Mouse (Mus musculus): ENCODE results near the gene Osbpl10.
"Not testable (repeated sequence)": the region's sequence is repeated elsewhere in the genome, so short reads cannot be mapped to it uniquely, and the experiment has no call there.

Osbpl10 gene

DNA sequence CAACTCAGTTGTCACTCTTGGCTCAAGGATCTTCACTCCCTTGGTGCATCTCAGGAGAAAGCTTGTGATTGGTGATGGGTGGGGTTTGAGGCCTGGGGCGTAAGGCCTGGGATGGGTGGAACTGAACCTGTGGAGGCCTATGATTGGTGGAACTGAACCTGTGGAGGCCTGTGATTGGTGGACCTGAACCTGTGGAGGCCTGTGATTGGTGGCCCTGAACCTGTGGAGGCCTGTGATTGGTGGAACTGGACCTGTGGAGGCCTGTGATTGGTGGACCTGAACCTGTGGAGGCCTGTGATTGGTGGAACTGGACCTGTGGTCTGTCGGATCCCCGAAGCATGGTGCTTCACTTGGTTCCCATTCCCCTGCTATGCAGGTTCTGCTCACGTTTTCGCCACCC lies 7.4 kb downstream of the Osbpl10 start:
- DNase-seq: no peak

DNA sequence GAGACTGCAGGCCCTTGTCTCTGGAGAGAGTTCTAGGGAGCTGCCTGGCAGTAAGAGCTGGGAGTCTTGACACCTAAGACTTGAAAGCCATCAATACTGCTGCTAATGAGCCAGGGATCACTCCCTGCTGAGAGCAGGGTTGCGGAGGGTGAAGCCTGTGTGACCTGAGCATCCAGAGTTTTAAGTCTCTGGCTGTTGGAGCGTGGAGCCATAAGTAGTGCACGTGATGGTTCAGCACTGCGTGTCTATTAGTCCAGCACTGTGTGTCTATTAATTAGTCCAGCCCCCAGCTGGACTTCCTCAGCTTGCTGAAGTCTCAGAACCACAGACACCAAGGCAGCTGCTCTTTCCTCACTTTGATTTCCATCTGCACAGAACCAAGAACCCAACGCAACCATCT lies 8.0 kb downstream of the Osbpl10 start:
- DNase-seq: no peak

DNA sequence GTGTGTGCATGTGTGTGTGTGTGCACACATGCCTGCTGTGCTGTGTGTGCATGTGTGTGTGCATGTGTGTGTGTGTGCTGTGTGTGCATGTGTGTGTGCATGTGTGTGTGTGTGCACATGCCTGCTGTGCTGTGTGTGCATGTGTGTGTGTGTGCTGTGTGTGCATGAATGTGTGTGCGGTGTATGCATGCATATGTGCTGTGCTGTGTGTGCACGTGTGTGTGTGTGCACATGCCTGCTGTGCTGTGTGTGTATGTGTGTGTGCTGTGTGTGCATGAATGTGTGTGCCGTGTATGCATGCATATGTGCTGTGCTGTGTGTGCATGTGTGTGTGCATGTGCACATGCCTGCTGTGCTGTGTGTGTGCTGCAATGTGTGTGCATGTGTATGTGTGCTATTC lies 9.7 kb downstream of the Osbpl10 start:
- DNase-seq: no peak

DNA sequence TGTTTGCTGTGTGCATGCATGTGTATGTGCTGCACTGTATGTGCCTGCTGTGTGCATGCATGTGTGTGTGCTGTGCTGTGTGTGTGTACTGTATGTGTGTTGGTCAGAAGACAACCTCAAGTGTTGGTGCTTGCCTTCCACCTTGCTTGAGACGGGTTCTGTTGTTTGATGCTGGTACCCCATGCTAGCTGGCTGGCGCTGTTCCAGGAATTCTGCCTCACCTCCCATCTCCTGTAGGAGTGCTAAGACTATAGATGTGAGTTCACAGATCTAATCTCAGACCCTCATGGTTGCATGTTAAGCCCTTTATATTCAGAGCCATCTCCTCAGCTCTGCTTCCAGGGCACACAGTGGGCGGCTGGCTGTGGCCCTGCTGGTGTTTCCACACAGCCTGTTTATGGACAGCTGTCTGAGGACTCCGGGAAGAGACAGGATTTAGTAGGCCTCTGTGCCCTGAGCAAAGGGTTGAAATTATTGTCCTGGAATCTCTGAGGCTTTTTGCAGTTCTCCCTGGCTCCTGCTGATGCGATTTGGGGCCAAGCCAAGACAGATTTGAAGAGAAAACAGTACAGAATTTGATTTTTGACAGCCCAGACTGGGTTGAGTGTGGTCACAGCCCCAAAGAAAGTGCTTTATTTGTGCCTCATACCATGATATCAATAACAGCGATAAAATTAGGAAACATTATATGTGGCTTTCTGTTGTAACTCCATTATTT lies 10.4 kb downstream of the Osbpl10 start:
- no peak for DNase-seq

DNA sequence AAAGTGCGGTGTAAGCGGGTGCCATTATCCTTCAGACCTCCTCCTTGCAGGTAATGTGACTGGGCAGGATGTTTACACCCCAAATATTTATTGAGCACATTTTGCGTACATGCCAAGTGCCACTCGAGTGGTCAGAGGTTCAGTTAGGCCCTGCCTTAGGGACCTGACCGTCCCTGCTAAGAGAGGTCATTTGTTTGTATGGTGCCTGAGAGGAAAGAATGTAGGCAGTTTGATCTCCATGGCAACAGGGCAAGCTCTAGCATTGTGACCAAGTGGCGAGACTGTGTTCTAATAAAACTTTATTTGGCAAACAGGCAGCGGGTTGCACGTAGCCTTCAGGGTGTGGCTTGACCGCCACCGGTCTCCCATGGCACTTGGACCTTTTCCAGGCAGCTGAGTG lies 12.1 kb downstream of the Osbpl10 start:
- no peak for DNase-seq

DNA sequence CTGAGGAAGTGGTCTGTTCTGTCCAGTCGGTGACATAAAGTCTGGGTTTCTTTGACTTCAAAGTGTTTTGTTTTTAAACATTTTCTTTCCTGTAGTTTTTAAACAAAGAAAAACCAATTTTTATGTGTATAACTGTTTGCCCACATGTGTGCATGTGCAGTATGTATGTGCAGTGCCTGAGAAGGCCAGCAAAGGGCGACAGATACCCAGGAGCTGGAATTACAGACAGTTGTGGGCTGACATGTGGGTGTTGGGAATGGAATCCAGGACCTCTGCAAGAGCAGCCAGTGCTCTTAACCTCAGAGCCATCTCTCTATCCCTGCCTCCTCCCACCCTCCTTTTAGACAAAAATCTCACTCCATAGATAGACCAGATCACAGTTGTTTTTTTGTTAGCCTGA lies 14.2 kb downstream of the Osbpl10 start:
- DNase-seq: no peak

DNA sequence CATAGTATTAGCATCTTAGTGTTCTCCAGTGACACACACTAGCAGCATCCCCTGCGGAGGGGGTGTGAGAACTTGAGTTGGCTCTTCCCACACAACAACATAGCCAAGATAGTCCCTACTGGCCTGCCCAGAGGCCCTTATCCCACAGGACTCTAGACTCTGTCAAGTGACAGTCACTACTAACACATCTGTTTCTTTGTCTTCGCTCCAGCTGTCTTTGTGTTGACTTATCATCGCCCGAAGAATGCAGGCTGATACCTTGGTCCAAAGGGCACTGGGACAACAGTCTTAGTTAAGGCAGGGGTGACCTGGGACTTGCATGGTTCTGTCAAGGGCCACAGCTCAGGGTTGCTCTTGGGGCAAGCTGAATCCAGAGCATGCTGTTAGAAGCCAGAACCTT lies 16.9 kb downstream of the Osbpl10 start:
- DNase-seq: no peak

DNA sequence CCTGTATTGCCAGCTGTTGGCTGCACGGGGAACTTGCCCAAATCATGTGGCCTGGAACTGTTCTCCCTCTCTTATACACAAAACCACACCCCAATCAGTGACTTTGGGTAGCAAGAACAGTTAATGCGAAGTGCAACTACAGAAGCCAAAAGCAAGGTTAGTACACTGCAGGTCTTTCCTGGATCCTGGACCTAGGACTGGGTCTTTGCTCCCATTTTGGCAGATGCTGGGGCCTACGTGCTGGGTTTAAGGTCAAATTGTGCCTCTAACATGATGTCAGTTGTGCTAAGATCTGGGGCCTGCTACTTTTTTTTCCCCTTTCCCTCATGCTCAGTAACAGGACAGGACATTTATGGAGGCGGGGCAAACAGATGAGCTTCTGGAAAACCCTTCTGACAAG lies 17.3 kb downstream of the Osbpl10 start:
- DNase-seq: no peak

DNA sequence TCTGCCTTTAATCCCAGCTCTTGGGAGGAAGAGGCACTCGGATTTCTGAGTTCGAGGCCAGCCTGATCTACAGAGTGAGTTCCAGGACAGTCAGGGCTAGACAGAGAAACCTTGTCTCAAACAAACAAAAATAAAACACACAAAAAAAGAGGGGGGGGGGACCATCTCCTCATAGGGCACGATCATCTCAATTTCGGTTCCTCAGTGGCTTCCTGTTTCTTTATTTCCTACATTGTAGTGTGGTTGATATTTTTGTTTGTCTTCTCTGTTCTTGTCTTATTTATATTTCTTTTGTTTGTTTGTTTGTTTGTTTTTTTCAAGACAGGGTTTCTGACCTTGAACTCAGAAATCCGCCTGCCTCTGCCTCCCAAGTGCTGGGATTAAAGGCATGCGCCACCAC lies 18.1 kb downstream of the Osbpl10 start:
- DNase-seq: no peak

DNA sequence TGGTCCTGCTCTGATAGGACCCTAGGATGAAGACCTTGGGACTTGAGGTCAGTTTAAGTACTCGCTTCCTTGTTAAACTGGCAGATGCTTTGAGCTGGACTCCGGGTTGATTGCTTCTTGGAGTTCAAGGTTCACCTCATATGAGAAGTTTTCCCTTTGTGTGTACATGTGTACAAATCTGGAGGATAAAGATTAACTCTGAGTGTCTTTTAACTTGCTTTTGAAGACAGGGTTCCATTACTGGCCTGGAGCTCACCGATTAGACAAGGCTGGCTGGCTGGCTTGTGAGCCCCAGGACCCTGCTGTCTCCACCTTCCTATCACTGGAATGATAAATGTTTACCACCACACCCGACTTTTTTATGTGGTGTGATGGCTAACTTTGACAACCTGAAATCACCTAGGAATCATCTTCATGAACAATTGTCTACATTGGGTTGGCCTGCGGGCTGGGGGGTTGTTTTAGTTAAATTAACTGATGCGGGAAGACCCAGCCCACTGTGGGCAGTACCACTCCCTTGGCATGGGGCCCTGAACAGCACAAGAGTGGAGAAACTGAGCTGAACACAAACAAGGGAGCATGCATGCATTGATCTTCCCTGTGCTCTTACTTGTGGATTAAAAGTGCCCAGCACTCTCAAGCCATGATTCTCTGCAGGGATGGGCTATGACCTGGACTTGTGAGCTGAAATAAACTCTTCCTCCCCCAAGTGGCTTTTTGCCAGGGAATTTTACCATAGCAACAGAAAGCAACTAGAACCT lies 20.8 kb downstream of the Osbpl10 start:
- no peak for DNase-seq

DNA sequence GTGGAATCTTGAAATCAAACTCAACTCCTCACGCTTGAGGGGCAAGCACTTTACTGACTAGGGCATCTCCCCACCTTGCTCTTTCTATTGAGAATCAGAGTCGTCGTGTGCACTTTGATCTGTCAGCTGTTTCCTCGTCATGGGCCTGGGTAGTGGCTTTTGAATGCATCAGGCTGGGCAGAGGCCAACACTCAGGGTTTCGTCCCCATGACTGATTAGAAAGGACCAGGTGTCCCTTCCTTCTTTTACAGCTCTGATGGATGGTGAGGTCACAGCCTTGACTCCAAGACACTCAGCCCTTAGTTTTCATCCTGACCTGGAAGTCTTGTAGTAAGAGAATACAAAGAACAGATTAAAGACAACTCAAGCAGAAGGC lies 21.4 kb downstream of the Osbpl10 start:
- no peak for DNase-seq

DNA sequence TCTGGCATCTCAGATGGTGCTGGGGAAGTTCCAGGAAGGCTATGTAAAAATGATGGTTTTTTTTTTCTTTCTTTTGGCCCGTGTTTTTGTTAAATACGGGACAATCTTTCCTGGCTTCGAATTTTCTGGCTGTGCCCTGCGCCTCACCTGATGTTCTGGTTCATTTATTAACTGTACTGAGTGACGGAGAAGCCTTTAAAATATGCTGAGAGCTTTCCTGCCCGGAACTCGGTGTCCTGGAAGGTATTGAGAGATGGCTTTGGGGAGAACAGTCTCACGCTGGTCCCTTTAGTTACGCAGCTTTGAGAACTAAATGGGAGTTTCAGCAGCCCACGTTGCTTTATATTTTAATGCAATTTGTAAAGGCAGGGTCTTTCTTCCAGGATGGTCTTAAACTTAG lies 27.1 kb downstream of the Osbpl10 start:
- DNase-seq: no peak

DNA sequence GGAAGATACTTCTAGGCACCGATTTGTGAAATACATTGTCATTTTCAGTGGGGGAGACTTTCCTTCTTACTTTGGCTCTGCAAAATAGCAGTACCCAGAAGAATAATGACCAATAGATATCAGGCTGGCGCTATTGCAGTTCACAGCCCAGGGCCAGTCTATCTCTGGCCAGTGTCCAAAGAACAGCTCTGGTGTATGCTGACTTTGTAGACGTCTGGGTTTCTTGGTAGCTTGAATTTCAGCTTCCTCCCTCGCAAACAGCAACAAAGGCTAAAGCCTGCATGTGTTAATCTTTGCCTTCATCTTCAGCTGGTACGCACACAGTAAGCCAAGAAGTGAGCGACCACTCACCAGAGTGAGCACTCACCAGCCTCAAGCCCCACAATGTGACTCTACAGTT lies 29.4 kb downstream of the Osbpl10 start:
- no peak for DNase-seq

DNA sequence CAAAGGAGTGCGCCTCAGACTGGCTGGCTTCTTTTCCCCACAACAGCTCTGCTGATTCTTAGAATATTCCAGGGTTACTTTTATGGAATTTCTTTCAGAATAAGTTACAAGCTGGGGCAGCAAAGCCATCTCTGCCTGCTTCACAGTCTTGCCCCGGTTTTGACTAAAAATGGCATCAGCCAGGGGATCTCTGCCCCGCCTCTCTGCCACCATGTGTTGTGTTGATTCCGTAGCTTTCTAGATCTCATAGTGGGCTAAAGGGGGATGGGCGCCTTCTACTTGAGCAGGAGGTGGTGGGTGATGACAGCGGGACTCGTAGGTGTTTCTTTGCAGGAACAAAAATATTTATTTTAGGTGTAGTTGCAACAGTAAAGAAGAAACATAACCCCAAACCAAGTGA lies 29.8 kb downstream of the Osbpl10 start:
- DNase-seq: no peak

DNA sequence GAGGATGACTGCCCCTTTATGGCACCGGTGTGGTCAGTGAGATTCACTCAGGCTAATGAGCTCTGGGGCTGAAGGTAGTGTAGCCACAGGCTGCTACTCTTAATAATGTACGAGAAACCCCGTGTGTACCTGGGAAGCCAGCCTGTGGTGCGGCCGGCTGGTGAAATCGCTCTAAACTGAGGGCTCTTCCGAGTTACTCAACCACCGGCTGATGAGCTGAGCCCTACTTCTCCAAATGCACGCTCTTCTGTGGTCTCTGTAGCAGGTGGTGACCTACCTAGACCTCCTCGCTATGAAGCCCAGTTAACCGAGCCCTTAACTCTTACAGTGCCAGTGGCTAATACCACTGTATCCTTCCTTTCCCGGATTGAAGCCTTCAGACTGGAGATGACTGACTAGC lies 34.0 kb downstream of the Osbpl10 start:
- DNase-seq: no peak

DNA sequence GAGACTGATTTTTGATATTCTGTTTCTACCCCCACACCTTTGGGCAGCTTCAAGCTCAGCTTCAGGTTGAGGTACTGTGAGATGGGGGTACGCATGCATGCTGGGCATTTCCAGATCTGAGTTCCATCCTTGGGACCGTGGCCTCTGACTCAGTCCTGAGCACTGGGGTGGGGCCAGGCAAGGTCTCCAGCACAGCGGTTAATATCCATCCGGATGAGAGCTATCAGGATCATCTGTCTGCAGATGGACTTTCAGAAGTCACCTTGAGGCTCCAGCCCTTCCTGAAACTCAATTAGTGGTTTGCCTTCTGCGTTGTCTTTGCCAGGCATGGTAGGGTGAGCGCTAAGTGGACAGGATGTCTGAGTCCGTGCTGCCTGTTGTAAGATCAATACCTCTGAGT lies 41.8 kb downstream of the Osbpl10 start:
- no peak for DNase-seq

DNA sequence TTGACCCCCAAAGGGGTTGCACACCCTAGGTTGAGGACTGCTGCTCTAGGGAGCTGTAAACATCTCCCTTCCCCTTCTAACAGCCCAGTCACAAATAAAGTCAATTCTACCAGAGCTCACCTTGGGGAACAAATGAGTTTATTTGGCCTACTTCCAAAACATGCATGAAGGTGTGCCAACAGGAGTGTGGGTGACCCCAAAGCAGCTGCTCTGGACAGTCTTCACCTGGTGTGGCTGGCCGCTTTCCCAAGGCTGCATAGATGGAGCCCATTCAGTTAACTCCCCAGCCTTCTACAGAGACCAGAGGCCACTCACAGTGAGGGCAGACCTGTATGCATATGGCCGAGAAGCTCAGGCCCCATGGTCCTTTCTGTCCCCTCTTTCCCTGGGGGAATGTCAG lies 43.0 kb downstream of the Osbpl10 start:
- DNase-seq: no peak

DNA sequence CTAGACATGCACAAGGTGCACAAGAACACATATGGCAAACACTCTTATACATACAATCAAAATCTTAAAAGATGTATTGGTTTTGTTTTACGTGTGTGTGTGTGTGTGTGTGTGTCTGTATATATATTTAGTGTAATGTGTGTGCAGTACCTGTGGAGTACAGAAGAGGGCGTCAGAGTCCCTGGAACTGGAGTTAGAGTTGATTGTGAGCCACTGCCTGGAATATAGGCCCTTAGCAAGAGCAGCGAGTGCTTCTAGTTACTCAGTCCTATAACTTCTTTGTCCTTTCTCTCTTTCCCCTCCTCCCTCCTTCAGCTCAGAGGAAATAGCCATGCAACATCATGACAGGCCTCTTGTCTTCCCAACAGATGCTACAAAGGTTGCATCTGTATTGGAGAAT lies 44.8 kb downstream of the Osbpl10 start:
- DNase-seq: no peak

DNA sequence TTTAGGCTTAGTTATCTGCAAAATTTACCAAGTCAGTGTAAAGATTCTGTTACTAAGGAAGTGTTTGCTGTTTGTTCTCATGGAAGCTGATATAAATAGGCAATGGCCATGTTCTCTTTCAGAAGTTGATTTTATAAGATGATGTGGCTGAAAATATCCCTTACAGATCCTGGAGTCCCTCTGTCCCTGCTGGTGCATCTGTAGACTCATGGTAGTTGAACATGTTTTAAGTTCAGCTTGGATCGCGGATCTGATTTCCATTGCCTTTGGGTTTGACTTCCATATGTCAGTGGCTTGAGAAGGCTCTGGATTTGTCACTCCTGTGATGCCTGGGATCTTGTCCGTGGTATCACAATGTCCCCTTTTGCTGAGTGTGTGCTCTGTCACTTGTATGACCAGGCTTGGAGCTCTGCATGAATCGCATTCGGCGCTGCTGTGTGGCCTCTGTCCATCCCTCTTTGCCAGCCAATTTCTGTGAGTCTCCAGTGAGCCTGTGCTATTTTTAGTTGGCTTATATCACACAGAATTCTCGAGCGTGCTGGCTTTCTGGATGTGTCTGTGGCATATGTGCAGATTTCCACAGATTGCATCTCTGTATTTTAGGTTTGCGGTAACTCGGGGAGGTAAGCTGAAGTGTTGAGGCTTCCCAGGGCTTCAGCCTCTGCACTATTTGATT lies 45.5 kb downstream of the Osbpl10 start:
- DNase-seq: no peak

DNA sequence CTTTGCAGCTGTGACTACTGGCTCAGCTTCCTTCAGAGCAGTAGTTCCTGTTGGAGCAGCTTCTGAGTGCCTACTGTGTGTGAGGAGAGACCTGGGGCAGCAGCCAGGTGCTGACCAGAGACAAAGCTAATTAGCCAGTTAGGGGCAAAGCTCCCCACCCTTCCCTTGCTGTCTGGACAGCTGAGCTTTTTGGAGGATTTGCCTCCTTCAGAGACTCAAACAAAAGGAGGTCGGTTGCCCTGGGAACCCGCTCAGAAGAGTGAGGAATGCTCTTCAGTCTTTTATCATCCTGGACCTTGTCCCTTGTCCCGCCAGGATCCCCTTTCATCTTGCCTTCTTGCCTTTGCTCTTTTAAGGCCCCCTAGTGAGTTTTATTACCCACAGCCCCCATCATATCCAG lies 50.9 kb downstream of the Osbpl10 start:
- DNase-seq: no peak

DNA sequence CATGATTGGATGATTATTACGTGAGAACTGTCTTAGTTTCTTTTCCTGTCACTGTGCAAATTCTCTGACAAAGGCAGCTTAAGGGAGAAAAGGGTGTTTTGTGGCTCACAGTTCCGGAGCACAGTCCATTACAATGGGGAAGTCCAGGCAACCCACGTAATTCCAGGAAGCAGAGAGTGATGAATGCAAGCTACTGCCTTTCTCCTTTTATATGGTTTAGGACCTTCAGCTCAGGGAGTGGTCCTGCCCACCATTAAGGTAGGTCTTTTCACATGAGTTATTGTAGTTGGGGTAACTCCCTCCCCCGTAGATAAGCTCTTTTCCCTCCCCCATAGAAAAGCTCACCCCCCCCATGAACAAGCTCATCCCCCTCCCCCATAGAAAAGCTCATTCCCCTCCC lies 52.2 kb downstream of the Osbpl10 start:
- DNase-seq: no peak

DNA sequence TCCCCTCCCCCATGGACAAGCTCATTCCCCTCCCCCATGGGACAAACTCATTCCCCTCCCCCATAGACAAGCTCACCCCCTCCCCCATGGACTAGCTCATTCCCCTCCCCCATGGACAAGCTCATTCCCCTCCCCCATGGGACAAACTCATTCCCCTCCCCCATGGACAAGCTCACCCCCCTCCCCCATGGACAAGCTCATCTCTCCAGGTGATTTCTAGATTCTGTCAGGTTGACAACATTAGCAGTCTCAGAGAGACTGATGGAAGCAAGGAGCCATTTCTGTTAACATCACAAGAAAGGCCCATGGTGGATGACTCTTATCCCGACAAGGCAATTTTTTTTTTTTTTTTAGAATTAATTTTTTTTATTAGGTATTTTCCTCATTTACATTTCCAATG lies 52.7 kb downstream of the Osbpl10 start:
- DNase-seq: not testable (repeated sequence)

DNA sequence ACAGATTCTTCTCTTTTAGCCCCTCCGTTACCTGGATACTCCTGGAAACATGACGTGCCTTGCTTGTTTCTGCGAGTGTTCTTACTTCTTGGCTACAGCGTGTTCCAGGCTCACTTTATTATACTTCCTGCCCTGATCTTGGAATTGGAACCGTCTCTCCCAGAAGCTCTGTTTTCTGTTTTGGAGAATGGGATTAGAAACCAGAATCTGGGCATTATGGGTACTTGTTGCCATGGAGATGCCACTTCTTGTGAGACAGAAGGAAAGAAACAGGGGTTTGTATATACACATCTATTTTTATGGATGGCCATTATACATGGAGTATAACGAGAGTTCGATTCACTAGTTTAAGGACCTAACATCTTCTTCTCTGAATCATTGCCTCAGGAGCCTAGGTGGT lies 54.4 kb downstream of the Osbpl10 start:
- DNase-seq: no peak

DNA sequence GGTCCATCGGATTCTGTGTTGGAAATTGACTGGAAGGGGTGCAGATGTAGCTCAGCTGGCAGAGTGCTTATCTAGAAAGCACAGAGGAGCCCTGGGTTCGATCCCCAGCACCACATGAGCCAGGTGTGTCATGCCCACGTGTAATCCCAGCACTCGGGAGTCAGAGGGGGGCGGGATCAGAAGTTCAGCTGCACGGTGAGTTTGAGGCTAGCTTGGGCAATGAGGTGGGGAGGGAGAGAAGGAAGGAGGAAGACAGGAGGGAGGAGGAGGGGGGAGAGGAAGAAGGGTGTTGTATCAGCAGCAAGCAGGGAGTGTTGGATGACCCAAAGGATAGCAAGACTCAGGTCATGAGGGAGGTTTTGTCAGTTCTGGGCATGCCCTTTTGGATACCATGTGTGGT lies 55.9 kb downstream of the Osbpl10 start:
- DNase-seq: no peak

All from thymus, adult 18-20 months (tissue).